Mouse (Mus musculus) MEL (cell line): ENCODE results near the gene Tas2r119. TPM values are rescaled to one million over a fixed set of nuclear protein-coding genes. Genes with fewer than 3 reads are reported as not detected.

Experiments used
- DNase-seq: peaks from one replicate; pipeline ENCODE4 v3.0.0; 2011; ENCODE audit warnings: low read depth, low spot score
- H3K27ac ChIP-seq: 2 replicates; pipeline ENCODE4 v1.5.1; 2012; ENCODE audit warnings: low read depth, mild to moderate bottlenecking, control low read depth, low read length, moderate library complexity; ENCODE audit not compliant: control insufficient read depth
- H3K27me3 ChIP-seq, 2 experiments: fragments of 150-350 bp in 1 of 2; sonication (generic) in 1 of 2; 2 replicates each; pipeline ENCODE4 v1.6.1; 2012; ENCODE audit warnings: low read length in 2 of 2, mild to moderate bottlenecking in 2 of 2, improper control_type of control experiment in 1 of 2, moderate library complexity in 1 of 2; ENCODE audit not compliant: insufficient read depth in 2 of 2, control insufficient read depth in 1 of 2
- H3K36me3 ChIP-seq, 2 experiments: 2 replicates each; pipeline ENCODE4 v1.6.1; 2012 to 2014; ENCODE audit warnings: low read length in 2 of 2, improper control_type of control experiment in 1 of 2, inconsistent platforms in 1 of 2, mild to moderate bottlenecking in 1 of 2; ENCODE audit not compliant: insufficient read depth in 2 of 2, control insufficient read depth in 1 of 2
- H3K4me1 ChIP-seq, 2 experiments: fragments of 150-350 bp in 1 of 2; sonication (generic) in 1 of 2; 2 replicates each; pipeline ENCODE4 v1.6.1; 2012; ENCODE audit warnings: low read length in 2 of 2, improper control_type of control experiment in 1 of 2, mild to moderate bottlenecking in 1 of 2; ENCODE audit not compliant: insufficient read depth in 2 of 2, control insufficient read depth in 1 of 2
- H3K4me3 ChIP-seq, 2 experiments: fragments of 150-350 bp in 1 of 2; sonication (generic) in 1 of 2; 2 replicates each; pipeline ENCODE4 v1.5.1; 2012; ENCODE audit warnings: low read depth in 2 of 2, low read length in 2 of 2, mild to moderate bottlenecking in 2 of 2, moderate library complexity in 2 of 2, control low read depth in 1 of 2, improper control_type of control experiment in 1 of 2; ENCODE audit not compliant: control insufficient read depth in 1 of 2, insufficient read depth in 1 of 2
- H3K79me2 ChIP-seq: 2 replicates; pipeline ENCODE4 v1.6.1; 2012; ENCODE audit warnings: mild to moderate bottlenecking, low read length, moderate library complexity; ENCODE audit not compliant: control insufficient read depth, poor library complexity, insufficient read depth
- H3K9ac ChIP-seq: 2 replicates; pipeline ENCODE4 v1.6.1; 2012; ENCODE audit warnings: low read depth, mild to moderate bottlenecking, control low read depth, low read length, moderate library complexity; ENCODE audit not compliant: control insufficient read depth, poor library complexity, severe bottlenecking
- H3K9me3 ChIP-seq: fragments of 150-350 bp; sonication (generic); replicated peaks from 2 replicates; pipeline ENCODE4 v1.6.1; 2012; ENCODE audit warnings: mild to moderate bottlenecking, low read length, improper control_type of control experiment, moderate library complexity; ENCODE audit not compliant: insufficient read depth
- CTCF ChIP-seq, 3 experiments: IDR thresholded peaks in 2 of 3; conservative IDR thresholded peaks in 1 of 3; 2 replicates each; pipeline ENCODE4 v1.5.1; 2011 to 2012; ENCODE audit warnings: low read length in 3 of 3, low read depth in 2 of 3, mild to moderate bottlenecking in 2 of 3, improper control_type of control experiment in 1 of 3, inconsistent platforms in 1 of 3, mixed read lengths in 1 of 3, moderate library complexity in 1 of 3; ENCODE audit not compliant: control insufficient read depth in 1 of 3, insufficient read depth in 1 of 3, poor library complexity in 1 of 3, severe bottlenecking in 1 of 3
- EP300 ChIP-seq, 2 experiments: IDR thresholded peaks; 2 replicates each; pipeline ENCODE4 v1.6.1; 2011; ENCODE audit warnings: improper control_type of control experiment in 2 of 2, low read length in 2 of 2, low read depth in 1 of 2, mild to moderate bottlenecking in 1 of 2
- GATA1 ChIP-seq: IDR thresholded peaks from 2 replicates; pipeline ENCODE4 v1.6.1; 2011; ENCODE audit warnings: low read depth, low read length, improper control_type of control experiment
- HCFC1 ChIP-seq: IDR thresholded peaks from 2 replicates; pipeline ENCODE4 v1.6.1; 2012; ENCODE audit warnings: low read depth, mild to moderate bottlenecking, inconsistent platforms, low read length, improper control_type of control experiment, moderate library complexity
- MAX ChIP-seq: IDR thresholded peaks from 2 replicates; pipeline ENCODE4 v1.6.1; 2011; ENCODE audit warnings: low read length, improper control_type of control experiment
- MAZ ChIP-seq: IDR thresholded peaks from 2 replicates; pipeline ENCODE4 v1.6.1; 2012; ENCODE audit warnings: low read depth, mild to moderate bottlenecking, inconsistent platforms, low read length, improper control_type of control experiment
- MYB ChIP-seq: IDR thresholded peaks from 2 replicates; pipeline ENCODE4 v1.6.1; 2011; ENCODE audit warnings: mild to moderate bottlenecking, low read depth, low read length, improper control_type of control experiment
- MYC ChIP-seq: IDR thresholded peaks from 2 replicates; pipeline ENCODE4 v1.6.1; 2011; ENCODE audit warnings: low read depth, mild to moderate bottlenecking, low read length, improper control_type of control experiment, moderate library complexity
- RCOR1 ChIP-seq: IDR thresholded peaks from 2 replicates; pipeline ENCODE4 v1.6.1; 2012; ENCODE audit warnings: low read depth, mild to moderate bottlenecking, inconsistent platforms, low read length, improper control_type of control experiment
- ZC3H11A ChIP-seq: IDR thresholded peaks from 2 replicates; pipeline ENCODE4 v1.6.1; 2012; ENCODE audit warnings: low read depth, mild to moderate bottlenecking, inconsistent platforms, low read length, improper control_type of control experiment
- ZKSCAN1 ChIP-seq: IDR thresholded peaks from 2 replicates; pipeline ENCODE4 v1.6.1; 2012; ENCODE audit warnings: low read depth, mild to moderate bottlenecking, inconsistent platforms, low read length, improper control_type of control experiment, moderate library complexity
- polyA plus RNA-seq, 2 experiments: library from polyadenylated mRNA; stranded (reverse) in 1 of 2; unstranded in 1 of 2; fragments of >175 nt in 1 of 2; fragments of >200 nt in 1 of 2; gene quantifications; 2 replicates each; pipeline versions ENCODE4 v1.2.1 to v1.2.4; 2012; ENCODE audit warnings: low replicate concordance in 2 of 2, low read depth in 1 of 2; ENCODE audit not compliant: insufficient read length in 2 of 2, insufficient read depth in 1 of 2, missing spikeins in 1 of 2
- total RNA-seq: library from RNA; depleted of rRNA; stranded (reverse); fragments of 300-350 nt; gene quantifications from 2 replicates; pipeline ENCODE4 v1.2.3, GENCODE M21; 2012

The Tas2r119 gene
- total and polyA plus RNA-seq, 3 experiments, result not detected

GRCm38 (mm10) chr15:32171764-32172163 lies 5.3 kb upstream of the Tas2r119 start:
- Histone ChIP-seq H3K79me2 (no peaks in the 10 kb centered on the region), H3K4me1 (no peaks in the 10 kb centered on the region), H3K36me3 (no peaks in the 10 kb centered on the region), H3K9me3 (no peaks in the 10 kb centered on the region), H3K9ac (no peak overlapping the region), H3K4me3 (no peak overlapping the region), H3K27me3 (no peaks in the 10 kb centered on the region), H3K27ac (no peak overlapping the region)
- DNase-seq, result no peak
- TF ChIP-seq EP300 (IDR thresholded peaks at IDR 0.05; ENCODE audit: low read depth in 1 of 2, low read length in 2 of 2) (no peak), ZKSCAN1 (no peak), MAX (no peak), ZC3H11A (no peak), RCOR1 (no peak)

DNA sequence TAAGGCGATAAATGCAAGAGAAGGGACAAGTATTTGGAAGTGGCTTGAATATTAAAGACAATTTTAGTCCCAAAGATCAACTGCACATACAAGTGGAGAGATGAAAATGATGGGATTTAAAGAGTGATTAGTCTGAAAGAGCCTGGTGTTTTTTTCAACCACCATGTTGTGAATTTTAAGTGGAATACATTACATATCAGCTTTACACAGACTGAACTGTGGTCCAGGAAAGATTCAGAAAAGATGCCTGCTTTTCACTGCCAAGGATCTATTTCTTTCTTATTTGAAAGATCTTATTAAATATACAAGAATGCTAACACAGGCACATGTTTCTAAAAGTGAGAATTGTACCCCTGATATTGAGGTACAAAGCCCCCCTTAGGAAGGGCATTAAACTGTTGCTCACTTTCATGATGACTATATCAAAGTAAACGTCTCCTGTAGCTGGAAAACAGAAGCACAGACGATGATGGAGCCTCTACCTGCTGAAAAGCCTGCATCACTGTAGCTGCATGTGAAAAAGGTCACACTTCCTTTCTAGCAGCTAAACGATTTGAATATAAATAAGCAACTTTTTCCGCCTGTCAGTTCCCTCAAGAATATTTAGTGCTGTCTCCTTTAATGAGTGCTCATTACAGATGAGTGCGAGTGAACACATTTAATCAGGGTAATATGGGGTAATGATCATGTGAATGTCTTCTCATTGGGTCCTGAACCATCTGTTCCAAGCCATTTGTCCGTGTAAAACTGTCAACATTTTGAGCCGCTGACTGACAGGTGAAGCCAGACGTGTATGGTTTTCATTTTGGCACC lies 4.7 kb upstream of the Tas2r119 start:
- TF ChIP-seq MAZ (no peak), MYB (no peak), CTCF (IDR thresholded peaks at IDR 0.05 in 2 of 3, conservative IDR thresholded peaks at IDR 0.05 in 1 of 3; ENCODE audit: control insufficient read depth in 1 of 3, insufficient read depth in 1 of 3, low read depth in 2 of 3, low read length in 3 of 3, poor library complexity in 1 of 3, severe bottlenecking in 1 of 3) (no peak), GATA1 (no peak)
- TF ChIP-seq, all 39 proteins: peak for 0
- Histone ChIP-seq H3K36me3 (no peaks in the 10 kb centered on the region), H3K4me3 (no peak overlapping the region), H3K79me2 (no peaks in the 10 kb centered on the region), H3K9me3 (no peaks in the 10 kb centered on the region), H3K4me1 (no peaks in the 10 kb centered on the region), H3K27ac (no peak overlapping the region), H3K27me3 (no peaks in the 10 kb centered on the region), H3K9ac (no peak overlapping the region)
- no peak for DNase-seq

DNA sequence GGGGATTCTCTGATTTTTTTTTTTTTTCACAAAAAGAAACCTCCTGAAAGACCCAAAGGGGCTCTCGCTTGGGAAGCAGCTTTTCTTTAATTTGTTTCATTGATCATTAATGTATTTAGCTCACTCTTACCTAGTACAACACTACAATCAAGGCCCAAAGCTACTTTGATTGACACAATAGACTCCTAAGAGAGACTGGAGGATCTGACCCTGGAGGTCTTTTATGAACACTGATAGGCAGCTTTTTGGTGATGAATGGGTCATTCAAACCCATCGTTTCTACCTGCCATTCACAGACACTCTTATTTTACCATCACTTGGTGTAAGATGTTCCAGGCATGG lies 4.1 kb upstream of the Tas2r119 start:
- no peaks in the 10 kb centered on the region for H3K9me3 ChIP-seq
- no peak for DNase-seq
- H3K4me3 ChIP-seq, result no peak overlapping the region
- no peak overlapping the region for H3K27ac ChIP-seq
- no peaks in the 10 kb centered on the region for H3K27me3 ChIP-seq
- no peaks in the 10 kb centered on the region for H3K79me2 ChIP-seq
- H3K9ac ChIP-seq, result no peak overlapping the region
- no peaks in the 10 kb centered on the region for H3K36me3 ChIP-seq
- H3K4me1 ChIP-seq, result no peaks in the 10 kb centered on the region
- no peak for TF ChIP-seq MYC
- no peak for TF ChIP-seq MYB
- no peak for TF ChIP-seq MAZ
- no peak for TF ChIP-seq HCFC1
- TF ChIP-seq, all 39 proteins: peak for 0
